In the genomic region with DNA sequence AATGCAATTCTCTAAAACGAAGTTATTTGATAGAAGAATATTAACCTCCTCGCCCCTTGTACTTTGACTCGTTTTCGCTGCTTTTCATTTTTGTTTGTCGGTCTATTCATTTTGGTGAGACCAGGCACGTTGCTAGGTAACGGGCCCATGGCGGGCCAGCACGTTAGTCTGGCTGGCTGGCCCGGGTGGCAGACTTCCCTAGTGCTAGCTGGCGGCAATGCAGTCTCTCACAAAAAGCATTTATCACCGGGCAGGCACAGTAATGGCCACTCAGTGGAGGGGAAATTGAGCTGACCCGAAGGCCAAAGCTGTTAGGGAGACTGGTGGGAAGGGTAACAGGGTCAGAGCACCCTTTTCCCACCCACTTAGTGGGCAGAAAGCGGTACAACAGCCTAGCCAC, we compare ENCODE assay signal across 10 mouse cellular contexts.
A peak's percentile ranks its signal among the peaks of the same experiment; 100 is the strongest.
DNase-seq lines count a peak whose midpoint lies in the region; ATAC-seq and TF ChIP-seq lines count a peak whose summit lies in the region.
"Had no signal": no experiment of that assay in that cellular context is flagged by ENCODE, and none has a peak within 500 bp of the region (broad histone marks: within the 10 kb centered on the region; RNA-seq: fewer than 3 reads in every experiment).

No protein-coding gene starts in this region.

- 5% methylated on average over 14 of the region's 14 CpGs for WGBS in lung, embryonic 15.5 days
- 8% methylated on average over 14 of the region's 14 CpGs for WGBS in lung, adult 2 months
- 5% methylated on average over 14 of the region's 14 CpGs for WGBS in embryonic facial prominence, embryonic 11.5 days
- 4% methylated on average over 14 of the region's 14 CpGs for WGBS in hindbrain, embryonic 10.5 days
- WGBS in midbrain, embryonic 15.5 days, result 3% methylated on average over 14 of the region's 14 CpGs

- H3K9me3 ChIP-seq in lung, embryonic 15.5 days, result no peaks in the 10 kb centered on the region
- H3K9me3 ChIP-seq in embryonic facial prominence, embryonic 11.5 days (replicated peaks; ENCODE audit: control insufficient read depth, low read length), result no peaks in the 10 kb centered on the region
- no peaks in the 10 kb centered on the region for H3K9me3 ChIP-seq in hindbrain, embryonic 10.5 days
- H3K9me3 ChIP-seq in midbrain, embryonic 15.5 days, result no peaks in the 10 kb centered on the region
- H3K9me3 ChIP-seq: liver, embryonic 15.5 days had no signal

- H3K36me3 ChIP-seq in lung, embryonic 15.5 days, result no peaks in the 10 kb centered on the region
- H3K36me3 ChIP-seq in embryonic facial prominence, embryonic 11.5 days (replicated peaks; ENCODE audit: control insufficient read depth, insufficient read depth, low read depth, low read length), result no peaks in the 10 kb centered on the region
- H3K36me3 ChIP-seq in hindbrain, embryonic 10.5 days, result no peaks in the 10 kb centered on the region
- no peaks in the 10 kb centered on the region for H3K36me3 ChIP-seq in midbrain, embryonic 15.5 days (replicated peaks)
- H3K36me3 ChIP-seq: liver, embryonic 15.5 days had no signal

- peak overlapping the region; percentile 19 for H3K4me2 ChIP-seq in lung, embryonic 15.5 days
- peak overlapping the region; percentile 24; the same call in 1 of the 2 replicates for H3K4me2 ChIP-seq in embryonic facial prominence, embryonic 11.5 days (ENCODE audit: low read depth, low read length)
- peak overlapping the region; percentile 39 for H3K4me2 ChIP-seq in midbrain, embryonic 15.5 days
- H3K4me2 ChIP-seq: liver, embryonic 15.5 days had no signal

- H3K4me1 ChIP-seq in lung, embryonic 15.5 days, result no peaks in the 10 kb centered on the region
- no peaks in the 10 kb centered on the region for H3K4me1 ChIP-seq in lung, adult 2 months (ENCODE audit: control insufficient read depth, insufficient read depth, low read length)
- no peaks in the 10 kb centered on the region for H3K4me1 ChIP-seq in embryonic facial prominence, embryonic 11.5 days (ENCODE audit: control insufficient read depth, insufficient read depth, low read length)
- peaks cover 20% of the 10 kb centered on the region; the same call in 1 of the 2 replicates for H3K4me1 ChIP-seq in hindbrain, embryonic 10.5 days (replicated peaks)
- H3K4me1 ChIP-seq in midbrain, embryonic 15.5 days, result peaks cover 11% of the 10 kb centered on the region
- H3K4me1 ChIP-seq: liver, embryonic 15.5 days had no signal

- H3K4me3 ChIP-seq in lung, embryonic 15.5 days, result no peak overlapping the region
- H3K4me3 ChIP-seq in lung, adult 2 months (replicated peaks; ENCODE audit: extremely low read depth, low read depth, low read length), result no peak overlapping the region
- no peak overlapping the region for H3K4me3 ChIP-seq in embryonic facial prominence, embryonic 11.5 days (ENCODE audit: low read depth, low read length)
- peak overlapping the region; percentile 23 for H3K4me3 ChIP-seq in hindbrain, embryonic 10.5 days
- peak overlapping the region; percentile 3; the same call in 1 of the 2 replicates for H3K4me3 ChIP-seq in midbrain, embryonic 15.5 days
- H3K4me3 ChIP-seq: liver, embryonic 15.5 days had no signal

- no peak overlapping the region for H3K9ac ChIP-seq in lung, embryonic 15.5 days
- no peak overlapping the region for H3K9ac ChIP-seq in embryonic facial prominence, embryonic 11.5 days (replicated peaks; ENCODE audit: low read length)
- no peak overlapping the region for H3K9ac ChIP-seq in midbrain, embryonic 15.5 days
- H3K9ac ChIP-seq: liver, embryonic 15.5 days had no signal

- H3K27me3 ChIP-seq in lung, embryonic 15.5 days, result no peaks in the 10 kb centered on the region
- H3K27me3 ChIP-seq in embryonic facial prominence, embryonic 11.5 days (ENCODE audit: control insufficient read depth, insufficient read depth, low read length), result no peaks in the 10 kb centered on the region
- peaks cover 87% of the 10 kb centered on the region for H3K27me3 ChIP-seq in hindbrain, embryonic 10.5 days (ENCODE audit: insufficient read depth, poor library complexity, severe bottlenecking)
- peaks cover 14% of the 10 kb centered on the region for H3K27me3 ChIP-seq in midbrain, embryonic 15.5 days (replicated peaks)
- H3K27me3 ChIP-seq: liver, embryonic 15.5 days had no signal

- ATAC-seq in lung, embryonic 15.5 days (ENCODE audit: borderline replicate concordance, extremely low read depth, low FRiP score, low TSS enrichment), result no peak; the same call in 1 of the 2 replicates
- ATAC-seq in embryonic facial prominence, embryonic 11.5 days (replicated peaks; ENCODE audit: insufficient number of reproducible peaks, low FRiP score, low TSS enrichment, low read depth), result peak; percentile 81; the same call in 1 of the 2 replicates
- peak; percentile 96 for ATAC-seq in midbrain, embryonic 15.5 days (replicated peaks)
- ATAC-seq: Patski had no signal

- H3K27ac ChIP-seq in lung, embryonic 15.5 days, result no peak overlapping the region
- H3K27ac ChIP-seq in embryonic facial prominence, embryonic 11.5 days (replicated peaks; ENCODE audit: low read depth, low read length), result no peak overlapping the region
- H3K27ac ChIP-seq in hindbrain, embryonic 10.5 days, result peak overlapping the region; percentile 50
- H3K27ac ChIP-seq in midbrain, embryonic 15.5 days, result peak overlapping the region; percentile 66; the same call in 1 of the 2 replicates
- H3K27ac ChIP-seq: liver, embryonic 15.5 days had no signal

- TF ChIP-seq POLR2A in lung, adult 2 months (IDR thresholded peaks at IDR 0.05; ENCODE audit: borderline replicate concordance, extremely low read depth, low read depth, low read length), result no peak

- no peak for TF ChIP-seq CTCF in lung, adult 2 months (IDR thresholded peaks at IDR 0.05; ENCODE audit: insufficient read depth, low read length)

- no peak for DNase-seq in lung, adult 2 months
- DNase-seq in embryonic facial prominence, embryonic 11.5 days (ENCODE audit: low spot score), result peak; percentile 84
- DNase-seq in hindbrain, embryonic 10.5 days (ENCODE audit: low spot score), result peak; percentile 87
- DNase-seq in layer of hippocampus, adult 9-10 months (ENCODE audit: low spot score), result peak; percentile 44
- DNase-seq in testis, postnatal 14 days (ENCODE audit: low spot score), result peak; percentile 31
- DNase-seq in urinary bladder, postnatal 14 days (ENCODE audit: low spot score), result no peak

Comparison
In these comparisons a context has a peak if more than half of its experiments do, and no peak if none do; other contexts are left out.
1. H3K27ac ChIP-seq: peak in hindbrain, embryonic 10.5 days (single experiment) and midbrain, embryonic 15.5 days (single experiment); none in lung, embryonic 15.5 days (single experiment) and embryonic facial prominence, embryonic 11.5 days (single experiment).
2. H3K4me3 ChIP-seq: peak in hindbrain, embryonic 10.5 days (single experiment) and midbrain, embryonic 15.5 days (single experiment); none in lung, embryonic 15.5 days (single experiment), lung, adult 2 months (single experiment) and embryonic facial prominence, embryonic 11.5 days (single experiment).
3. DNase-seq: peak in embryonic facial prominence, embryonic 11.5 days (single experiment), hindbrain, embryonic 10.5 days (single experiment), layer of hippocampus, adult 9-10 months (single experiment) and testis, postnatal 14 days (single experiment); none in lung, adult 2 months (single experiment) and urinary bladder, postnatal 14 days (single experiment).
4. Peak in every context shown above with its lines, with median percentiles within 50 percentile points of each other: H3K4me2 ChIP-seq.